ENCODE assay signal across 11 mouse cellular contexts in the genomic region with DNA sequence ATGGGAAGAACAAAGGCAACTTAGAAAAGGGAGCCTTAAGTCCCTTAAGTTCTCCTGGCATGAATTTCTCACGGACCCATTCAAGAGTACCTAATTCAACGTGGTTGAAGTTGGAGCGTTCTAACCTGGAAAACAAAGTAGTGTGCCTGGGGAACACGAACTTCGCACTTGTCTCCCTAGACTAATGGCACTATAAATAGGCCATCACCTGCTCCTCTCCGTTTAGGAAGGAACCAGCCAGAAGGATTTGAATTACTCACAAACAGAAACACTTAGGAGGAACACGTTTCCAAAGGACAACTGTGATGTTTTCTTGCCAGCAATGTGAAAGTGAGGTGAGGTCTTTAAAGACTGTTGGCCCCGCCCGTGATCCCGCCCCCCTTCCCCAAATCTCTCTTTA. TPM values are rescaled to one million over a fixed set of nuclear protein-coding genes. Genes with fewer than 3 reads are reported as not detected.
DNase-seq lines count a peak whose midpoint lies in the region; ATAC-seq and TF ChIP-seq lines count a peak whose summit lies in the region.
"Had no signal": no experiment of that assay in that cellular context is flagged by ENCODE, and none has a peak within 500 bp of the region (broad histone marks: within the 10 kb centered on the region; RNA-seq: fewer than 3 reads in every experiment).

No protein-coding gene starts in this region.

- H3K9me3 ChIP-seq in lung, embryonic 16.5 days (ENCODE audit: control insufficient read depth, low read length), result no peaks in the 10 kb centered on the region
- H3K9me3 ChIP-seq in limb, embryonic 14.5 days (ENCODE audit: control insufficient read depth, low read length), result no peaks in the 10 kb centered on the region
- H3K9me3 ChIP-seq in stomach, postnatal 0 days (ENCODE audit: control insufficient read depth, low read length), result no peaks in the 10 kb centered on the region

- no peak for ATAC-seq in lung, embryonic 16.5 days (ENCODE audit: low read depth)
- no peak for ATAC-seq in limb, embryonic 14.5 days (ENCODE audit: low FRiP score, low read depth)
- ATAC-seq in stomach, postnatal 0 days (ENCODE audit: low FRiP score, low TSS enrichment), result no peak

- H3K4me1 ChIP-seq in lung, embryonic 16.5 days (replicated peaks; ENCODE audit: control insufficient read depth, insufficient read depth, low read length), result no peaks in the 10 kb centered on the region; the same call in 1 of the 2 replicates
- H3K4me1 ChIP-seq in limb, embryonic 14.5 days (ENCODE audit: control insufficient read depth, insufficient read depth, low read length), result peaks cover 22% of the 10 kb centered on the region
- no peaks in the 10 kb centered on the region for H3K4me1 ChIP-seq in stomach, postnatal 0 days (replicated peaks; ENCODE audit: control insufficient read depth, insufficient read depth)

- WGBS in lung, embryonic 16.5 days, result 14% methylated on average over 10 of the region's 10 CpGs
- WGBS in limb, embryonic 14.5 days, result 16% methylated on average over 10 of the region's 10 CpGs
- WGBS in stomach, postnatal 0 days, result 30% methylated on average over 10 of the region's 10 CpGs

- intact Hi-C loops in gastrocnemius, adult 2 months (cut with DNase I), result loop anchor here (5.0 kb wide), 1 partner anchor 70 kb away; no protein-coding TSS in a partner anchor

- H3K9ac ChIP-seq in lung, embryonic 16.5 days (ENCODE audit: low read length), result peak overlapping the region; percentile 84
- 0 out of 2 replicates have a peak overlapping the region, but pooled peaks have one; percentile 77 for H3K9ac ChIP-seq in limb, embryonic 14.5 days (ENCODE audit: low read depth, low read length, severe bottlenecking)
- H3K9ac ChIP-seq in stomach, postnatal 0 days (ENCODE audit: low read length), result no peak overlapping the region

- TF ChIP-seq POLR2A in limb, embryonic 14.5 days (IDR thresholded peaks at IDR 0.05; ENCODE audit: borderline replicate concordance, extremely low read depth, insufficient read depth, insufficient read length), result no peak

- no peaks in the 10 kb centered on the region for H3K36me3 ChIP-seq in lung, embryonic 16.5 days (ENCODE audit: control insufficient read depth, insufficient read depth, low read length)
- H3K36me3 ChIP-seq in limb, embryonic 14.5 days (ENCODE audit: control insufficient read depth, insufficient read depth, low read length), result no peaks in the 10 kb centered on the region
- H3K36me3 ChIP-seq in stomach, postnatal 0 days (ENCODE audit: control insufficient read depth, insufficient read depth, low read length), result no peaks in the 10 kb centered on the region

- H3K27me3 ChIP-seq in lung, embryonic 16.5 days (ENCODE audit: control insufficient read depth, insufficient read depth, low read depth, low read length), result peaks cover 12% of the 10 kb centered on the region
- H3K27me3 ChIP-seq in limb, embryonic 14.5 days (ENCODE audit: control insufficient read depth, insufficient read depth, low read length), result no peaks in the 10 kb centered on the region
- H3K27me3 ChIP-seq in stomach, postnatal 0 days (ENCODE audit: control insufficient read depth, insufficient read depth, low read length), result no peaks in the 10 kb centered on the region

- H3K4me3 ChIP-seq in gastrocnemius, adult 2 months, result peak overlapping the region; percentile 88
- H3K4me3 ChIP-seq in lung, embryonic 16.5 days (ENCODE audit: low read length), result peak overlapping the region; percentile 73
- peak overlapping the region; percentile 64 for H3K4me3 ChIP-seq in limb, embryonic 14.5 days (replicated peaks; ENCODE audit: low read length)
- no peak overlapping the region for H3K4me3 ChIP-seq in stomach, postnatal 0 days (ENCODE audit: low read depth, low read length)

- peak overlapping the region; percentile 88 for H3K27ac ChIP-seq in gastrocnemius, adult 2 months
- H3K27ac ChIP-seq in lung, embryonic 16.5 days (ENCODE audit: low read length), result no peak overlapping the region
- H3K27ac ChIP-seq in limb, embryonic 14.5 days (replicated peaks; ENCODE audit: low read depth, low read length), result no peak overlapping the region; the same call in 1 of the 2 replicates
- H3K27ac ChIP-seq in stomach, postnatal 0 days (replicated peaks), result no peak overlapping the region

- TF ChIP-seq CTCF in gastrocnemius, adult 2 months (IDR thresholded peaks at IDR 0.05), result no peak
- no peak for TF ChIP-seq CTCF in stomach, postnatal 0 days (IDR thresholded peaks at IDR 0.05; ENCODE audit: low read depth)

- no peak for DNase-seq in gastrocnemius, adult 2 months
- no peak for DNase-seq in gastrocnemius, postnatal 4 days (ENCODE audit: low spot score in 2 of 2)
- DNase-seq in lung, postnatal 25 days (ENCODE audit: low spot score), result no peak
- no peak for DNase-seq in limb, embryonic 14.5 days (ENCODE audit: low spot score)
- DNase-seq in stomach, postnatal 0 days (ENCODE audit: low spot score), result peak; percentile 13
- DNase-seq in spleen, adult 12 weeks (ENCODE audit: low spot score), result no peak
- DNase-seq in spleen, postnatal 4 days (ENCODE audit: low spot score in 2 of 2), result no peak
- DNase-seq: layer of hippocampus, adult 9-11 months; thymus, postnatal 25 days had no signal

- TF ChIP-seq EP300 in stomach, postnatal 0 days (optimal IDR thresholded peaks at IDR 0.05), result no peak

- H3K4me2 ChIP-seq in lung, embryonic 16.5 days (ENCODE audit: low read depth, low read length), result peak overlapping the region; percentile 74
- H3K4me2 ChIP-seq in limb, embryonic 14.5 days (replicated peaks; ENCODE audit: low read depth, low read length, severe bottlenecking), result peak overlapping the region; percentile 88
- peak overlapping the region; percentile 85 for H3K4me2 ChIP-seq in stomach, postnatal 0 days (replicated peaks; ENCODE audit: low read depth)

RNA-seq across cellular contexts. Expression of gene Adcy2, which starts 2.0 kb away (rescaled TPM):
- total RNA-seq in gastrocnemius, adult 2 months (2021), result 10 to 100 TPM; 37.7 to 44.8 TPM
- 10 to 100 TPM; 24.0 to 40.1 TPM for total RNA-seq in gastrocnemius, postnatal 4 days (2021)
- polyA plus RNA-seq in lung, embryonic 16.5 days (2015; fragmentation: Nextera tagmentation; extraction: Ambion mirVana), result 9.1 and 12.2 TPM in 2 replicates
- polyA plus RNA-seq in limb, embryonic 14.5 days (2012; rRNA removed), result 16.0 and 17.7 TPM in 2 replicates
- 12.8 TPM in 2 replicates for polyA plus RNA-seq in limb, embryonic 14.5 days (2014; fragmentation: Nextera tagmentation; extraction: Ambion mirVana)
- polyA plus RNA-seq in stomach, postnatal 0 days (2015; fragmentation: Nextera tagmentation; extraction: Ambion mirVana), result 3.7 and 4.3 TPM in 2 replicates
- total RNA-seq: megakaryocyte progenitor cell, adult 5-6 weeks had no signal
